Mouse (Mus musculus) mesoderm, embryonic 11.5 days (tissue): ENCODE measurements around the gene Mrpl3.
"Not testable (repeated sequence)": the region's sequence is repeated elsewhere in the genome, so short reads cannot be mapped to it uniquely, and the experiment has no call there.

ENCODE experiments used
- DNase-seq: peaks from one replicate; pipeline ENCODE4 v3.0.0-alpha.2; 2012; ENCODE audit warnings: low read depth, low spot score

Mrpl3 gene

DNA sequence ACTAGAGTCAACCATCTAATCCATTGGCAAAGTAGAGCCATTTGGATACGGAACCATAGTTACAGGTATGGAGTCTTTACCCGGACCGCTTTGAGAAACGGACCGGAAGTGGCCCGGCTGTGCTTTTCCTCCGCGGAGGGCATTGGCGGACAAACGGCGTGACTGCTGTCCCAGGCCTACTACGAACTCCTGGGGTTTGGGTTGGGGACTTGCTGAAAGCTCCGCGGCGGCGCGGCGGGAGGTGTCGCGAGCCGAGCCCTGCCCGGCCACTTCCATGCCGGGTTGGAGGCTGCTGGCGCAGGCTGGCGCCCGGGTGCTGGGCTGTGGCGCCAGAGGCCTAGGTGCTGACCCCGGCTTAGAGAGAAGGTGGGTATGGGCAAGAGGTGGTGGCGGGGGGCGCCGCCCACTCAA is at the start of gene Mrpl3:
Gene Mrpl3, plus strand, starts transcription at position 93 of the 411 bp plus-strand sequence.
- peak; percentile 91 for DNase-seq

DNA sequence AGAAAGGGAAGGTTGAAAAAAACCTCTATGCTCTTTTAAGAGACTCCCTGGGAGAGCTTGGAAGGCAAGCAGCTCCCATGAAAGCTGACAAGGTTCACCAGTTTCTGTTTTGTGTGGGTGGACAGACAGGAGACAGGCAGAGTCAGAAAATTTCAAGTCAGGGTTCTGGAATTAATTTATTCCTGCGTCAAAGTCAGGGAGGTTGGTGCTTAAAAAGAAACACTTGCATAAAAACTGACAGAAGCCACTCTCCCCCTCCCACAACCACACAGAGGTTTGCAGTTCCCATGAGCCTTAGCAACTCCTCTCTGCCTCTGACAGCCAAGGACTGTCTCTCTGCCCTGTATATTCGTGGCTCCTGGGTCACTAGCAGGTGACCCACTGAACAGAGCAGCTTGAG is 42.3 kb upstream of the Mrpl3 start:
- DNase-seq: no peak

DNA sequence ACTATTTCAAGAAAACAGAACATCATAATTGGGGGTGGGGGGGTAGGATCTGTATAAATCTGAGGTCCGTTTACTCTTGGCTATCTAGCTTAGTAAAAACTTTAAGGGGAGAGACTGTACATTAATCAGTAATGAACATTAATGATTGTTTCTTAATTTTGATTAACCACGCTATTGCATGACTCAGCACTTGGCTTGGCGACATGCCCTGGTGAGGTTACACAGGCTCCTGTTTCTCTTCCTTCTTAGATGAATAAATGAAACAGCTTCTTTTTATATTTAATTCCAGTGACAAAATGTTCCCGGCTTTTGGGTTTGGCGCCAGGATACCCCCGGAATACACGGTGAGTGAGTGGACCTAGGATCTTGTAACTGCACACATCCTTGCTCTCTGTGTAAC is 34.9 kb upstream of the Mrpl3 start:
- no peak for DNase-seq

DNA sequence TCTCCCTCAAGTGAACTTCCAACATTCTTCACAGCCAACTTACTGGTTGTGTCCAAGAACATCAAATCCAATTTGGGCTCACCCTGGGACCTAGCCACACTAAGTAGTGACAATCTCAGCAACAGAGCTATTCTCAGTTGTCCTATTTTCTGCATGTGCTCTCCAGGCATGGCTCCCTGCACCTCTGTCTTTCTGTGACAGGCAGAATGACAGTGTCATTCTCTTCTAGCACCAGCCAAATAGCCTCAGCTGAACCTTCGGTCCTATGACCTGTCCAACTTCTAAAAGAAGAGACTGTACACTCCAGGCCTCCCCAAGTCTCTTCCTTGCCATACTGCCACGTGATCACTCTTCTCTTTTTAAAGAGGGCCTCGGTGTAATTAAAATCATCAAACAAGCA is 24.7 kb upstream of the Mrpl3 start:
- DNase-seq: no peak

DNA sequence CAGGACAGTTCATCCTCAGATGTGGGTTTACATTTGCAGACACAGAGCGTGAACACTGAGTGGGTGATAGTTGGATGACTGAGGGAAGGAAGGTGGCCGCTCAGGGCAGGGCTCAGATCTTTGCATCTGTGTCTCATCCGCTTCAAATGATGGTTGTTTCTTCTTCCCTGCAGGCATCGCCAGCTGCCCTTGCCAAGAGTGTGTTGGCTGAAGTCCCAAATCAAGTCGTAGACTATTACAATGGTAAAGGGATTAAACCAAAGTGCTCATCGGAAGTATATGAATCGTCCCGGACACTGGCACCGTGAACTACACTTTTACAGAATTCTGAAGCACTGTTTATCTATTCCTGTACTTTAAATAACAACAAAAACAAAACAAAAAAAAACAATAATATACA is 20.5 kb upstream of the Mrpl3 start:
- no peak for DNase-seq

DNA sequence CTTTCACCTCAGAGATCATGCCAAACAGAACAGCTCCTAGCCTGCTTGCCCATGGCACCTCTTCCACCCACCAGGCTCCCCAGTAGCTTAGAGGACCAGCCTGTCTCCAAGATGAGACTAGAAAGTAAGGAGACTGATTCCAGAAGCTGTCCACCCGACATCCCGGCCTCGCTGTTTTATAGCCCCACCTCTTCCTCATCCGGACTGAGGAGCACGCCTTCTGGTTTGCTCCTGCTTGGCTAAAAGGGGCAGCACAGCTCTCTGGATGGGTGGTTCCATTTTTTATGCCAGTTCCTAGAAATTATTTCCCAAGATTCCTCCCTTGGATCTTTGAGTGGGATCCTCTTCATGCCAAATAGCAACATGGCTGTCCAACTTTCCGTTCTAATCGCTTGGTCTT is 19.4 kb upstream of the Mrpl3 start:
- no peak for DNase-seq

DNA sequence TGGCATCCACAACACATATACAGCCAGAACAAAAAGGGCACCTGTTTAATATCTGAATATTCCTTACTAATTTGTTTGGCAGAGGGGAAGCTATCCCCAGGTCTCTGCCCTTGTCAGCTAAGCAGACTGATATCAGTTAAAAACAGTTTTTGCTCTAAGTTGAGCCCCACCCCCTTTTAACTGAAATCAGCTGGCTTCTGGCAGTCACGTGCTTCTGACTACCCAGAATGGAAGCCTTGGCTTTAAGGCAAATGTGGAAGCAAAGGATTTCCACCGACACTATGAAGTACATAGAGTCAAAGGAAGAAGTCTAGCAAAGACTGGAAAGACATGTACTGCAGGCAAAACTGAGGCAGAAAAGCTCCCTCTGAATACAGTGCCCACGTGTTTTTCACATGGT is 15.2 kb upstream of the Mrpl3 start:
- DNase-seq: no peak

DNA sequence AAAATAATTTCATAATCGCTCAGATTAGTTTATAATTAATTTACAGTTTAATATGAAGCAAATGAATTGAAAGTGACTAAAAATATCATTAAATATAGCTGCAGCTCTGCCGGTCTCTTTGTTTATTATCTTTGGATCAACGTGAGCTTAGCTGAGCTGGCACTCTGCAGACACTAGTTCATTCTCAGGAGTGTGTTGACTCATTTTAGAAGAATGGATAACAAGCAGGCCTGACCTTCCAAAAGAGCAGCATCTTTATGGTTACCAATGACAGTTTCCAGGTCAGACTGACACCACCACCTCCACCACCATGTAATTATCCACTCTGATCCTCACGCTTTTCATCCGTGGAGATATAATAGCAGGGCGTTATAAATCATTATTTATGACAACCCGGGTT is 7.0 kb upstream of the Mrpl3 start:
- DNase-seq: no peak

DNA sequence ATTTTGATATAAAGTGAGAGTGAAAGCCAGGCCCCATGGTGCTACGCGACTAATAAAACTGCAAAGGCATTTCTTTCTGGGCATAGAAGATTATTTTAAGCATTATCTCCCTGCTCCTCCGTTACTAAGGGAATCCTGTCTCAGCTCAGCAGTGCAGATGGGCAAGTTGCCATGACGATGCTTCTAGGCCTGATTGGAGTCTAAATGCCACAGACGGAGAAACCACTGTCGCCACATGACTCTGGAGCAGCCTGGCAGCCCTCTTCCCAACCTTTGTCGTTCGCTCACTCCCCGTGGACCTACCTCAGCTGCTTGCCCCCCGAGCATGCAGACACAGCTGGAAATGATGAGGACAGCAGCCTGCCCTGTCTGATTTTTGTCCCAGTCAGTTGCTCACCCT is 4.7 kb upstream of the Mrpl3 start:
- DNase-seq: peak; percentile 2

DNA sequence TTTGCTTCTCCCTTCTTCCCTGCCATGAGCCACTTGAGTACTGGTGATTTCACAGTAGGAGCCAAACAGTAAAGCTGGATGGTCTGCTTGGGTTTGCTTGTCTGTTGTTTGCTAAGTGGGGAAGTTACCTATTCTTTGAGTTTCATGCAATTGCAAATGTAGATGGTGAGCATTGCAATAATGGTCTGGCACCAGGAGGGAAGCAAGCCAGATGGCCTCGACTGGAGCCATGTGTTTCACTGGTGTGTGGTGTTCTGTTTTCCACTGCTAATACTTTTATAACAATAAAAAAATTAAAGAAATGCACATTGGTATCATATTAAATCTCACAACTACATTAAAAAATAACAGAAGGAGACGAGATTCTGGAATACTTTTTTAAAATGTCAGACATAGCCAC is 3.4 kb upstream of the Mrpl3 start:
- no peak for DNase-seq

DNA sequence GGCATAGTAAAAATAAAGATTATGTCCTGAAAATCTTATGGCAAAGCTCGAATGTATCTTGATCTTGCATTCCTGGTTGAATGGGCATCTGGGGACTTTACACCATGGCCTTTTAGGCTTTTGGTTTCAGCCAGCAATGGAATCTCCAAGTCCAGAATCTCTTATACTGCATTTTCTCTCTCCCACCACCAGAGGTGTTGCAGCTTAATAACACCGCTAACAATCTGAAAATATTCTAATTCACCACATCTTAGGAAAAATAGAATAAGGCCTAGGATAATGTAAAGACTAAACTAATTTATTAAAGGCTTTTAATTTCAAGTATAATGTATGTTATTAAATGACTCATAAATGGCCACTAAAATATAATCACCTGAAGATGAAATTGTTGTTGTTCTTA is 2.8 kb upstream of the Mrpl3 start:
- DNase-seq: no peak

DNA sequence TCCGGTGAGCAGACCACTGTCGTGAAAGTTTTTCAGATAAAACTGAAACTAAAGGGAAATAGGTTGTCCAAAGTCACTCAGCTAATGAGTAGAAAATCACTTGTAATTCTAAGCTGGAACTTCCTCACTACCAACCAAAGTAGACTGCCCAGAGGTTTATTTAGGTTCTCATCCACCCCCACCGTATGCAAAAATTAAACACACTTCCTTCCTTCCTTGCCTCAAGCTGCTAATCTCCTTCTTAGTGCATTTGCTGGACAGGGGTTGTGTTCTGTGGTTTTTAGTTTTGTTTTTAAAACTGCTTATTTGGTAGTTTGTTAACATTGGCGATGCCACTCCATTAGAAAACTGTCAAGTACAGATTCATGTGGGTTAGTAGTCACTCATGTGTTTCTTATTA is 773 bp downstream of the Mrpl3 start:
- no peak for DNase-seq

DNA sequence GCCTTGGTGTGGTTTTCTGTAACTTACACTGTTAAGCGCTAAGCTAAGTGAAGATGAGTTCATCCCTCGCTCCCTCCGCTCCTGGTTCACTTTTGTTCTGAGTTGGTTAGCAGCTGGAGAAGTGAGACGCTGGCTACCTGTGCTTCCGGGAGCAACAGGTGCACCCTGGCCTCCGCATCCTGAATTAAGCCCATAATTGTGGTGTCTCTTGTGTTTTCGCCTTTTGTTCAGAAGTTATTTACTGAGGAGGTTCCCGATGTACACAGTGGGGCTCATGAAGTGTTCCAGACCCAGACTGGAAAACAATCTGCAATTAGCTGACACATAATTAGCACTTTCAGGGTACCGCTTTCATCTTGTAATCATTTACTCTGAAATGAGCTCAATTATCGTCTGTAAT is 16.1 kb downstream of the Mrpl3 start:
- no peak for DNase-seq

DNA sequence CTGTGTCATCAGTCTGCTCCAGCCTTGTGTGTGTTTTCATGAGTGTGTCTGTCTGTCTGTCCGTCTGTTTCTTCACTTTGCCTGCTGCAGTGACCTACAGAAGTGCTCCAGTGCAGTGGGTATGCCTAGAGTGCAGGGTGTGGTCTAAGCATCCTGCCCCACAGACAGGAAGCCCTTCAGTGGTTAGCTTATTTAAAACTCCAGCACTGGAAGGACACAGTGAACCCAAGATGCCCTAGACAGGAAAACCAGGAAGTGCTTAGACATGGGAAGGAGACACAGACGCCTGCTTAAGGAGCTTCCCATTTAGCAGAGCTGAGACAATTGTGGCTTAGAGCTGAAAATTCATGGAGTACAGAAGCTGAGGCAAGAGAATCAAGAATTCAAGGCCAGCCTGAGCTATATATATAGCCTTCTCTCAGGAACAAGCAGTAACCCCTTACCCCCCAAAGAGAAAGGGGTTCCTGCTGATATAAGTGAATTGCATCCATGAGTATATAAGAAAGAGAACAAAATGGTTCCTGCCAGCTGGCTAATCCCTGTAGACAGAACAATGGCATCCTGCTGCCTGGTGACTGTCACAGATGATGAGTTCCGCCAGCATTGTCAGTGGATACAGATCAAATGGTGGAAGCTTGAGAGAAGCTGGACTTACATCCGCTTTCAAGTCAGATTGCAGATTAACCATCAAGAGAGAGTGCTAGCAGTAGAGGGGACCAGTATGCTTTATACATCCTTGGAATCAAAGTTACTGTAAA is 20.1 kb downstream of the Mrpl3 start:
- no peak for DNase-seq

DNA sequence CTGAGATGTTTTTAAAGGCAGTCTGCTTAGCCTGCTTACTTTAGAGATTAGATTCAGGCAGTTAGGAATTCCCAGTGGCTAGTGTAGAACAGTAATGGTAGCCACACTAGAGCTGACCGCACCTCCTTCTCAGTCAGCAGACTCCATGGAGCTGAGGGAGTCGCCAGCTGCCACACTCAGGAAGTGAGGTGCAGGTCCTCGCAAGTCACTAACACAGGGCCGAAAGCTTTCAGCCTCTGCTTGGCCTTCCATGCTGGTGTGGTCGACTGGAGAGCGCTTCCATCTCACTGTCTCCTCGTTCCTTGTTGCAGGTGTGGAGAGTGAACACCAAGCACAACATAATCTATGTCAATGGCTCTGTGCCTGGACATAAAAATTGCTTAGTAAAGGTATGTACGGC is 21.8 kb downstream of the Mrpl3 start:
- DNase-seq: no peak

DNA sequence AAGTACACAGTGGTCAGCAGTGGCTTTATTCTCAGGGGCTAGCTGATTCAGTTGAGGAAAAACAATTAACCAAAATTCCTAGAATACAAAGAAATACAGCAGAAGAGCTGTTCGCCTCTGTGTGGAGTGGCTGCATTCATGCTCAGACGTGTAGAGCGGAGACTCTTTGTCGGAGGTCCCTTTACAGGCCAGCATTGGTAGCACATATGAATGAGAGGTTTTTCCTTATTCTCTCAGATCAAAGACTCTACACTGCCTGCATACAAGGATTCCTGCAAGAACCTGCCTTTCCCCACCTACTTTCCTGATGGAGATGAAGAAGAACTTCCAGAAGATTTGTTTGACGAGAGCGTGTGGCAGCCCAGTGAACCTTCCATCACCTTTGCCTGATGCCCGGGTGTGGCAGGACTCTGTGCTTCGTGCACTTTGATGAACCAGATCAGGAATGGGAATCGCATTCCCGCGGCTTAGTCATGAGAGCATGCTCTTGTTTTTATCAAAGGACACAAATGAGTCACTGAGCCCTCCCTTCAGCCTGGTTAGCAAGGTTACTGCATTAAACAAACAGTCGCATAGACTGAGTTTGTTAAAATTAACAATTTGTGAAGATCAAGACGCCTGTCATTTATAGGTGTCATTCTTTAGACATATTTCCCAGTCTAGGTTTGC is 23.9 kb downstream of the Mrpl3 start:
- no peak for DNase-seq

DNA sequence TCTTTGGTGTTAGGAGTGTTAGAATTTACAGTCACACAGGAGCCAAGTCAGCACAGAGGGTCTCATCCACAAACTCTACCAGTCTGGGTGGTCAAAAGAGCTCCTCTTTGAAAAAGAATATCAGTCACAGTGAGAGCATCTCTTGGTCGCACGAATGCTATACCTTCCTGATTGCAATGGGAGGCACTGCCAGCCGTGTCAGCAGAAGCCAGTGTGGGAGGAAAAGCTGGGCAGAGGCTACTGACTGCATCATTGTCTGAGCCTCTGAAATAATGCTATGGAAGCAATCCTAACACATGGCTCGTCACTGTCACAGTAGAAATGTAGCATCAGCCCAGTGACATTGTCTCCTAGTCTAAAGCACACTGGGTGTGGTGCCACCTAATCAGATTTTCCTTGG is 25.4 kb downstream of the Mrpl3 start:
- no peak for DNase-seq

DNA sequence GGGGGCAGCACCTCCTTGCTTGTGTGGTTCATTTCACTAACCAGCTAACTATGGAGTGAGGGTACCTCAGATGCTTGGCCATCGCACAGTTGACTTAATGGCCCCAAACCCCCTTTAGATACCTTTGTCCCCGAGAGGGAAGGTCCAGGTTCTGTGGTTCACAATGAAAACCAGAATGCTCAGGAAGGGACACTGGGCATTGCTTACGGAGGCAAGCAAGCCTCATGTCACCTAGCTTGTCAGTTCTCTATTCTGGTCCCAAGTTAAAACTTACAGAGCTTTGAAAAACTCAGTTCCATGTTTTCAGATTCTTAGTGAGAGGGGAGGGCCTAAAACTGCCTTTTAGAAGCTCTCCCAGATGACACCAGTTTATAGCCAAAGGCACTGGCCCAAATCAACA is 27.2 kb downstream of the Mrpl3 start:
- DNase-seq: no peak

DNA sequence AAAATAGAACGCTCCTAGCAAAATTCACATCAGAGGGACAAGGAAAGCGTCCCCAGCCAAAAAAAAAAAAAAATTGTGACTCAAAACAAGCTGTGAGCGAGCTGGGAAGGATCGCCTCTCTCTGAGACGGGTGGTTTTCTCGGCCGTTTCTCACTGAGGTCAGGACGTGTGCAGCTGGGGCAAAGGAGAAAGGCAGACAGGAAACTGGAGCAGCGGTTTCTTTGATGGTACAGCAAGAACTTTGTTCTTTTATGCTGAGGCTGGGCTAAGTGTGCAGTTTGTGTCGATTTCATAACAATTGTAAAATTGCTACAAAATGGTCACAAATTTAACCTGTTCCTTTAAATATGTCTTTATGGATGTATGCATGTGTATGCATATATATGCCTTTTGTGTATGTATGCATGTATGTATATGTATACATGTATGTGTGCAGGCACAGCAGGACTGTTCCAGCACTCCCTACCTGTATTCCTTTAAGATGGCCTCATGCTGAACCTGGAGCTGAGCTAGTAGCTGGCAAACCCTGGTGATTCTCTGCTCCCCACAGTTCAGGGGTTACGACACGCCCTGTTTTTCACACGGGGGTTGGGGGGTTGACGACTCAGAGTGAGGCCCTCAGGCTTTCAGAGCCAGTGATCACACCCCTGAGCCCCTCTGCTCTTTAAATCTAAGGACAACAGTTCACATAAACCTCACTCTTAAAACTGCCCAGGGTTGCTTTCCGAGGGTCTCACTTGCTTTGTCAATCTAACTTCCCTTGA is 48.0 kb downstream of the Mrpl3 start:
- no peak for DNase-seq

DNA sequence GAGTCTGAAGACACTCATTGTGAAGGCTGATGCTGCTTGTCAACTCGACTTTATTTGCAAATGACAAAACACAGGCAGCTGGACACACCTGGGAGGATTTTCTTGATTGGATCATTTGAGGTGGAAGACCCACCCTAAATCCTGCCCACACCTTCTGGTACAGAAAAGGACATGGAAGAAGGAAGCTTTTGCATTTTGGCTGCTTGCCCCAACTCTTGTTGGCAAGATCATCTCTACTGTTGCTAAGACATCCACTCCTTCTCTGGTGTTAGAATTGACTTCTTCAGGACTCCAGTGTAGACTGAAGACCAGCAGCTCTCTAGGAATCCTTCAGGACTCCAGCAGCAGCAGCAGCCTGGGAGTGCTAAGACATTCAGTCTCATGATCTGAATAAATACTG is 48.9 kb downstream of the Mrpl3 start:
- DNase-seq: no peak

DNA sequence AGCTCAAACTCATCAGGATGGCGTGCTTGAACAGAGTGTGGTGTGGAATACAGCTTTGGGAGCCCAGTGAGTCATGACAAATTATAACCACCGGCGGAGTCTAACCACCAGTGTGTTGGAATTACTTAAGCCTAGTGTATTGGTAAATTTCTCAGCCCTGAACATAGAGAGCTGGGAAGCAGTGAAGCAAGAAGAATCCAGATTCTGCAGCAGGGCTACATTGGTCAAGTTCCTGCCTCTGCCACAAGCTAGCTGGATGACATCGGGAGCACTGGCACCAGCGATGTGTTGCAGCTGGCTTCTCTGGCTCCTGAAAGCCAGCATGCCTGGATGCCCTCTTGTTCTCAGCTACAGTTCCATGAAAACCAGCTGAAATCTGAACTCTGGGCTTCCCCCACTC is 50.9 kb downstream of the Mrpl3 start:
- DNase-seq: no peak

DNA sequence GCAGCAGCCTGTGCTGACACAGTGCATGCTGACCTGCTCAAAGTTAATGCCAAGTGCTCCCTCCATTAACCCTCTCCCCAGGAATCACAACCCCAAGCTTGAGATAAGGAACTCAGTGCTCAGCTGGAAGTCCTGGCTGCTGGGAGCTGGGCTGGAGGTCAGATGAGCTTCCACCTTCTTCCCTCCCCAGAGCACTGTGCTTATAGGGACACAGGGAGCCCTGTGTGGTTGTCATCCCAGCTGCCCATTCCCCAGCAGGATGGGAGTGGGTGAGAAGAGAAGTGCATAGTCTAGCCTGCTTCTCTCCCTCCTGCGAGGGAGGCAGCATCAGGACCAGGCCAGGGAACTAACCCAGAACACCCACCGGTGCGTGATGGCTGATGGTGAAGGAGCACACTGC is 72.2 kb downstream of the Mrpl3 start:
- DNase-seq: not testable (repeated sequence)
